Mouse (Mus musculus) frontal cortex, adult 2 months (tissue): ENCODE results near the gene Chkb. TPM values are rescaled to one million over a fixed set of nuclear protein-coding genes. Genes with fewer than 3 reads are reported as not detected.

Experiments used
- DNase-seq, 2 experiments: peaks; one replicate each; pipeline ENCODE4 v3.0.0; 2022; ENCODE audit warnings: low spot score in 1 of 2; ENCODE audit errors: extremely low spot score in 1 of 2
- polyA plus RNA-seq: library from polyadenylated mRNA; depleted of rRNA; stranded (reverse); fragments of >200 nt; gene quantifications from 2 replicates; pipeline ENCODE4 v1.2.3, GENCODE M21; 2012; rRNA removed

The Chkb gene
- polyA plus RNA-seq, 1 experiment: 66.1 TPM

DNA sequence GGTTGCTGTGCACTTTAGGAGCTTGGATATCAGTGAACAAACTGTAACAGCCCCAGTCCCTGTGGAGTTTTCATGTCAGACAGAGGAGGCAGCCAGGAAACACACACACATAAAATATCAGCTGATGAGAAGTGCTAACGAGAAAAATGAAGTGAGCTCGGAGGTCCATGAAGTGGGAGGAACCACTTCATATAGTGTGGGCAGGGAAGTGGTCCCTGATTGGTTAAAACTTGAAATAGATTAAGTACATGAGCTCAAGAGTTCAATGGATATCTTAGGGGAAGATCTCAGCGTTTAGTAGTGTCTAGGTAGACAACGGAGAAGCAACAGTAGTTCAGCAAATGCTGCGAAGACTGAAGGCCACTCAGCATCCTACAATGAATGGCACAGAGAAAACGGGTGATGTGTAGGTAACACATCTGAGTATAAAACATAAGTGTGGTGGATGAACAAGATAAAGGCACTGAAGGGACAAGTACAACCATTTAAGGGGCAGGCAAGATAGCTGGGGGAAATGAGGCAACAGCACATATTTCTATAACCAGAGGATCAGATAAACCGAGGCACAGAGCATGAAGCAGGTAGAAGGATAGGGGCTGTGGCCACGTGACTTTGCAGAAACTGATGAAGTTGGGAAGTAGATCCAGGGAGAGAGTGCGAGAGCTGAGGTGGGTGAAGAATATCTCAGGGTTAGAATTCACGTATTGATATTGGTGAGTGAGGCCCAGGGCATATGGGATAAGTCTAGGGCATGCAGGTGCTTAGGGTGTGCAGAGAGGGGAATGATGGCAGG is 24.7 kb downstream of the Chkb start:
- DNase-seq: no peak

DNA sequence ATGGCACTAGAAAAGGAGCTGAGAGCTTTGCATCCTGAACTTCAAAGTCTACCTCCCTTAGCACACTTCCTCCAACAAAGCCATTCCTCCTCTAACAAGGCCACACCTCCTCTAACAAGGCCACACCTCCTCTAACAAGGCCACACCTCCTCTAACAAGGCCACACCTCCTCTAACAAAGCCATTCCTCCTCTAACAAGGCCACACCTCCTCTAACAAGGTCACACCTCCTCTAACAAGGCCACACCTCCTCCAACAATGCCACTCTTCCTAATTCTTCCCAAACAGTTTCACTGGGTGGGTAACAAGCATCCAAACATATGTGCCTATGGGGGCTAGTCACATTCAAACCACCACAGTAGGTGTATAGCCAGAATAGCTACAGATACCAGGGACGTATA is 27.2 kb downstream of the Chkb start:
- DNase-seq: no peak

DNA sequence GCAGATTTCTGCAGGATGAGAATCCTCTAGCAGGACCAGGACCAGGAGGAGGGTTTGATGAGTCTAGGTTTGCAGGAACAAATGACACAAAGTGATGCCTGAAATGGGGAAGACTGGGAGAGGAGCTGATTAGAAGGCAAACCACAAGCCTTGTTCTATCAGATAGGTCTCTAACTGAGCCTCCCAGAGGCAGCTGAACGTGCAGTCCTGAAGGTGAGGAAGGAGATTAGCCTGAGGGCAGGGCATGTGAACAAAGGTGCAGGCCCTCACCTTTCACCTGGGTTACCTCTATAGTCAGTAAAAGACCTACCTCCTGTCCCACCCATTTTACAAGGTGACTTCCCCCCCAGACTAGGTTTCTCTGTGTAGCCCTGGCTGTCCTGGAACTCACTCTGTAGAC is 30.0 kb downstream of the Chkb start:
- DNase-seq: no peak

DNA sequence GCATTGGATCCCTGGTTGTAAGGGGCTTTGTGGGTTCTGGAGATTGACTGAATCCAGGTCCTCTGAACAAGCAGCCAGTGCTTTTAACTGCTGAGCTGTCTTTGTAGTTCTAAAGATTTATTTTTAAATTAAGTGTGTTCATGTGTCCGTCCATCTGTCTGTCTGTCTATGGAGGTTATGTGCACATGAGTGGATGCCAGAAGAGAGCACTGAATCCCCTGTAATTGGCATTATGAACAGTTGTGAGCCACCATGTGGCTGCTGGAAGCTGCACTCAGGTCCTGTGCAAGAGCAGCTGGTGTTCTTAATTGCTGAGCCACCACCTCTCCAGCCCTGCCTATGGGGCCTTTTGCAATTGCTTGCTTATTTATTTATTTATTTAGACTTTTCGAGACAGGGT is 31.6 kb downstream of the Chkb start:
- no peak for DNase-seq

DNA sequence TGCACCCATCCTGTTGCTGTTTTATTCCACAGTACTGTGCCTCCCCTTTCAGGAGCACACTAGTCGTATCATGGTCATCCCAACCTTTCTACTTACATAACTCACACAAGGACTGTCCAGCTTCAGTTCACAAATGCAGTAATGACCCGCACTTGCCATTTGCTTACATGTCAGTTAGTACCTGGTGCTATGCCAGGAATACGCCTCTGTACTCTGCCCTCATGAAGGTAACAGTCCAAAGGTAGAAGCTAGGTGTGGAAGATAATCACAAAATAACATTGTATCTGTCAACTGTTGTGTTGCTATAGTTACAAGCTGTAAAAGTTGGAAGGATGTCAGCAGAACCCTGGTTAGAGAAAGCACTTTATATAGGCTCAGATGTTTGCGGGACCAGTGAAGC is 32.8 kb downstream of the Chkb start:
- DNase-seq: no peak

DNA sequence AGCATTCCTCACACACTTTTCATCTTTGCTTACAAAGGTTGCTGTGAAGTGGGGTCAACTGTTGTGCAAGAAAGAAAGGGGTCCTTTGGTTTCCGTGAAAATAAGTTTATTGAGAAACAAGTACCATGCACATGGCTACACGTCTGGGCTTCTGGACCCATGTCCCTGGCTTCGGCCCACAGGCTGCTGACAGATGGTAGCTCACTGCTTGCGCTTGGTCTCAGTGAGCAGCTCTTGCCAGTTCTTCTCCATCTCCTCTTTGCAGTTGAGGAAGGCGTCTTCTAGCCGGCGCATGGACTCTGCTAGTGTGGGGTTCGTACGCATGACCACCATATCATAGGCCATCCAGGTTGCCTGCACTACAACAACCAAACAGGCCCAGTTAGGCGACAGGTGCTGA is 39.6 kb downstream of the Chkb start:
- no peak for DNase-seq

DNA sequence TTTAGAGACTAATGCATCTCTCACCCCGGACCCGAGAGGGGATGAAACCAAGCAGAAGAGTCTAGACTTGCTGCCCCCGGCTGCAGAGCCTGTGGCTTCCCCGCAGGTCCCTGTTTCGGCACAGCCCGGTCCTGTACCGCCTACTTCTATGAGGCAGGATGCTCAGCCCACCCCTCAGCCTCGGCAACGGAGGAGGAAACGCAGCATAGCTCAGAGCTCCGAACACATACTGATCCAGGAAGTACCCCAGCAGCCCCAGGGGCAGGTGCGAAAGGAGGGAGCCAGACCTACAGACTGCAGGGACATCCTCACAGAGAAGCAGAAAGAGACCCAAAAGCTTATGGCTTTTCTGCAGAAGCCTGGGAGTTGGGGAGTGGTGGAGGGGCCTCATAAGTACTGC is 42.6 kb downstream of the Chkb start:
- DNase-seq: no peak

DNA sequence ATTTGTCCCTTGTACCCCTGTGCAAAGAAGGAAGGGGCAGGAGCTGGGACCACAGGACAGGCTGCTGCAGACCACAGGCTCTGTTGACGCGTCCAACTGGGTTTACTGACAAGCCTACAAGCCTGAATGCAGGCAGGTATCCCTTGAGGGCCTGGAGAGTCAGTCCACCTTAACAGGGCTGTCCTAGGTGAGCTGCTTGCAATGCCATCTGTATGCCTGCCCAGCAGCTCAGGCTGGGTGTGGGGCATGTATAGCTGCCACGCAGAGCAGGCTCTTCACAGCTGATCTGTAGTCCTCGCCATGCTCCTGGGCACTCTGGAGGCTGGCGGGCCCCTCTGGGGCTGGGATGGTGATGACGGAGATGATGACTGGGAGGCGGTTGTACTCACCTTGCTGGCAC is 45.1 kb downstream of the Chkb start, which contains the start of gene Klhdc7b:
Gene Klhdc7b, plus strand, starts transcription at position 301 of the 400 bp plus-strand sequence.
- DNase-seq: no peak

DNA sequence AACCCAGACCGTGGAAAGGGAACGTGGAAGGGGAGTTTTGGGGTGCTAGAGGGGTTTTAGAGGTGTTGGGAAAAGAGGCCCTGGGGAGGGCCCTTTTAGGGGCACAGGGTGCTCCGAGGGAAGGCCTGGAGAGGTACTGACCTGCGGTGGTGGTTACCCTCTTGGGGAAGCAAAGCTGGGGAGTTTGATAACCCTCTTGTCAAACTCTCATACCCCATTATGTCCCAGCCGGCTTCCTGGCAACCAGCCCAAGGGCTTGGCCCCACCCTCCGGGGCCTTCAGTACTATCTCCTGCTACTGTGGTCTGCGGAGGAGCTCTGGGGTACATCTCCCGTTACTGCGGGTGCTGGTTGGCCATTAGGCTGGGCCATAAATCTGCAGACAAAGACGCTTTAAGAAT is 50.3 kb downstream of the Chkb start:
- DNase-seq: no peak

DNA sequence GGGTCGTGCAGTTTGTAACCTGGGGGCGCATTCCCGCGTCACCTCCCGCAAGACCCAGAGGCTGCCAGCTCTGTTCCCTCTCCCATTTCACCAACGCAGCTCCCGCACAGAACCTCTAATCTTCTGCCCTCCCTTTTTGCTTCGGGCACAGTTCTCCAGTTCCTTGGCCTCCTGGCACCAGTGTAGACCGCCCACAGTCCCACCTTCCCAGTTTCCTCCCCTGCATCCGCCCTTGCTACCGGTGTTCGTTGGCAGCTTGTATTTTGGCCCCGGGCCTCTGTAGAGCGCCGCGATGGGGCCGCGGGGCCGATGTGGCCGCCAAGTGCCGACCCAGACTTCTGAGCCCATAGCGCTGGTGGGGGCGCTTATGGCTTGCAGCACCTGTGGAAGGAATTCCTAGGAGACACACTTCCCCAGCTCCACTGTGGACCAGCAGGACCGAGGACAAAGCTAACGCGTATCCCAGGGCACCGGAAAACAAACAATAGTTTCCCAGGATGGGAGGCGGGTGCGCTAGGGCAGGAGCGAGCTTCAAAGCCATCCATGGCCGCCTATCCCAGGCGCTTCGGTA is 50.8 kb downstream of the Chkb start, which contains the start of gene Odf3b:
Gene Odf3b, minus strand, starts transcription at position 452 of the 571 bp plus-strand sequence.
- no peak for DNase-seq

DNA sequence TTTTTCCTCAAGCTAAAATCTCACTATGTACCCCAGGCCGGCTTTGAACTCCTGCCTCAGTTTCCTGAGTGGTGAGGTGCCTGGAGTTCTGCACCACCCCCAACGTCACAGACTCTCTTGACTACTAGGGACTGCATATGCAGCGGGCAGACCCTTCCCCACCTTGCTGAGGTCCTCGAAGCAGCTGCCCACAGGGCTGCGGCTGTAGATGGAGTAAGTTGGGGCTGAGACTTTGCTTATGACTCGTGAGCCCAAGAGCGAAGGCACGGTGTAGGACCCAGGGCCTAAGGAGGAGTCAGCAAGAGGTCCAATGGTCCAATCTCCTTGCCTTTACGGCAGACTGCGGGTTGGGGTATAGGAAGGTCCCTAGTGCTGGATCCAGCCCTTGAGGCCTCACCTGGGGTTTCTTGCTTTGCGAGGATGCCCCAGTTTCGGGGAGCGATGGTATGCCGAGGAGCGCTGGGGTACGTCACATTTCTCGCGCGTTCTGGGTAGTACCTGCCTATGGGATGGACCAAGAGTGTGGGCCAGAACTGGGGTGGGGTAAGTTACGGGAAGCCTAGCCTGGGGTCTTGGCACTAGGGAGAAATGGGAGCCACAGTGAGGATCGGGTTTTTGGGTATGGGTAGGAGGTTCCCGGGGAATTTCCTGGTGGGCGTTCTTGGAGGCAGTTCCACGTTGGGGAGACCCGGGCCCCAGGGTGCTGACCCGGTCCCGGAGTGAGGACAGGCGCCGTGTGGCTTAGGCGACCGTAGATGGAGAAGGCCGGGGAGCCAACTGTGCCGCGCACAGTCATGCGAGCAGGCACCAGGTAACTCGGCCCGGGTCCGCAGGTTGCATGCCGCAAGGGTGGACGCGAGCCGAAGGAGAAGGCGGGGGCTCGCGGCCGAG is 51.5 kb downstream of the Chkb start:
- no peak for DNase-seq

DNA sequence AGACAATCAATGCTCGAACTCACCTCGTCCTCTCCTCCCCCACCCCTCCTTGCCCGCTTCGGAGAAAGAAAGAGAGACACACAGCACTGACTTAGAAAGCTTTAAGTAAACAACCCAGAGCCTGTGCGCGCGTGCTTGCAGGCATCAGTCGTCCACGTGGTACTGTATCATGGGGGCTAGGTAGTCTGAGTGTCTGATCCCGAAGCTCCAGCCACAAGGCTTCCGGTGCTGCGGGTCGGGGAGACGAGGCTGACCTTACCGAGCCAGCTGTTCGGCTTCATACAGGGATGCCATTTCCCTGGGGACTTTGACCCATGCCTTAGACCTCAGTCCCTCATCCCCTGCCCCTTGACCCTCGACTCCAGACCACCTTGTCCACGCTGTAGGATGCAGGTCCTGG is 52.3 kb downstream of the Chkb start:
- no peak for DNase-seq

DNA sequence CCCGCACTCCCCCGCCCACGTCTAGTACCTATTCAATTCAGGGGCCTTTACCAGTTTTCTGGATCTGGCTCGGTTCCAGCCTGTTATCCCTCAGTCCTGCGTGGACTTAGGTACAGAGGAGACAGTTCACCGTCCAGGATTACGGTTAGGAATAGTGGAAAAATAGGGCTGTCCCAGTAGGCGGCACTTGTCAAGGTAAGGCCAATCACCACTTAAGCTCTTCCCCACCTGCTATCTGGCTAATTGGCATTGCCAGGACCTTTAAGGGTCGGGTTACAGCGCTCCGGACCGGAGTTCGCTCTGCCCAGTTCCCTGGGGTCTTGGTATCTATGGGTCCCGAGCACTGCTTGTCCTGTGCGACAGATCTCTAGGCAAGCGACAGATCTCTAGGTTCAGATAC is 52.8 kb downstream of the Chkb start, which contains the start of gene Tymp:
Gene Tymp, minus strand, starts transcription at position 83 of the 400 bp plus-strand sequence.
- no peak for DNase-seq

Other genes starting within 250 kb of the Chkb start
- 65.8 and 72.5 TPM in 2 replicates for gene Plxnb2, start 249.1 kb downstream of the Chkb start, polyA plus RNA-seq
- gene Dennd6b, start 233.4 kb downstream of the Chkb start, polyA plus RNA-seq: 143 and 146 TPM in 2 replicates
- 125 and 147 TPM in 2 replicates for gene Ppp6r2, start 218.4 kb downstream of the Chkb start, polyA plus RNA-seq
- 212 and 221 TPM in 2 replicates for gene Sbf1, start 114.6 kb downstream of the Chkb start, polyA plus RNA-seq
- gene Adm2, start 107.2 kb downstream of the Chkb start, polyA plus RNA-seq: not detected in 2 replicates
- gene Miox, start 95.5 kb downstream of the Chkb start, polyA plus RNA-seq: not detected in 2 replicates
- 14.7 and 15.8 TPM in 2 replicates for gene Lmf2, start 74.2 kb downstream of the Chkb start, polyA plus RNA-seq
- 101 and 112 TPM in 2 replicates for gene Ncaph2, start 74.2 kb downstream of the Chkb start, polyA plus RNA-seq
- gene Sco2, start 56.1 kb downstream of the Chkb start, polyA plus RNA-seq: 30.0 and 30.5 TPM in 2 replicates
- 3.3 TPM in 2 replicates for gene Tymp, start 52.9 kb downstream of the Chkb start, polyA plus RNA-seq
- gene Odf3b, start 50.6 kb downstream of the Chkb start, polyA plus RNA-seq: 2.4 and 3.8 TPM in 2 replicates
- gene Klhdc7b, start 45.0 kb downstream of the Chkb start, polyA plus RNA-seq: 0.16 and 0.25 TPM in 2 replicates
- gene Syce3, start 19.4 kb downstream of the Chkb start, polyA plus RNA-seq: 0.48 TPM in 1 of 2 replicates, not detected in the other
- gene Cpt1b, start 4.0 kb downstream of the Chkb start, polyA plus RNA-seq: 2.0 and 2.9 TPM in 2 replicates
- gene C730034F03Rik, start 319 bp downstream of the Chkb start, polyA plus RNA-seq: 3.2 and 3.8 TPM in 2 replicates
- gene Gm44502, start 212 bp downstream of the Chkb start, polyA plus RNA-seq: 0.08 and 0.28 TPM in 2 replicates
- 123 and 134 TPM in 2 replicates for gene Mapk8ip2, start 24.0 kb upstream of the Chkb start, polyA plus RNA-seq
- 29.6 and 34.9 TPM in 2 replicates for gene Arsa, start 47.5 kb upstream of the Chkb start, polyA plus RNA-seq
- 76.4 and 84.0 TPM in 2 replicates for gene Shank3, start 69.7 kb upstream of the Chkb start, polyA plus RNA-seq
- 4.2 TPM in 2 replicates for gene Acr, start 138.4 kb upstream of the Chkb start, polyA plus RNA-seq
- 74.5 and 82.6 TPM in 2 replicates for gene Rabl2, start 162.0 kb upstream of the Chkb start, polyA plus RNA-seq